Mouse (Mus musculus) heart, adult 2 months (tissue): Measurements from ENCODE around the gene Pmch. TPM values are rescaled to one million over a fixed set of nuclear protein-coding genes. Genes with fewer than 3 reads are reported as not detected.

Experiments used
- DNase-seq, 2 experiments: peaks; one replicate each; pipeline ENCODE4 v3.0.0; 2021
- H3K27ac ChIP-seq: fragments of 200-600 bp; 2 replicates; pipeline ENCODE4 v1.8.1; 2022
- H3K27me3 ChIP-seq: fragments of 200-500 bp; 2 replicates; pipeline ENCODE4 v1.6.1; 2012; ENCODE audit warnings: mild to moderate bottlenecking, low read length, inconsistent platforms, mixed read lengths; ENCODE audit not compliant: control insufficient read depth, insufficient read depth
- H3K36me3 ChIP-seq: fragments of 200-500 bp; 2 replicates; pipeline ENCODE4 v1.6.1; 2012; ENCODE audit warnings: low read length, inconsistent platforms; ENCODE audit not compliant: control insufficient read depth, insufficient read depth
- H3K4me1 ChIP-seq: fragments of 200-500 bp; 2 replicates; pipeline ENCODE4 v1.6.1; 2011; ENCODE audit warnings: low read length; ENCODE audit not compliant: control insufficient read depth, insufficient read depth
- H3K4me3 ChIP-seq: fragments of 200-600 bp; 2 replicates; pipeline ENCODE4 v1.8.1; 2022
- H3K79me2 ChIP-seq: fragments of 200-500 bp; replicated peaks from 2 replicates; pipeline ENCODE4 v1.6.1; 2012; ENCODE audit warnings: mild to moderate bottlenecking, inconsistent platforms, low read length, moderate library complexity, mixed read lengths; ENCODE audit not compliant: control insufficient read depth, insufficient read depth
- H3K9ac ChIP-seq: fragments of 200-500 bp; 2 replicates; pipeline ENCODE4 v1.6.1; 2012; ENCODE audit warnings: low read depth, mild to moderate bottlenecking, control low read depth, inconsistent platforms, low read length, mixed read lengths
- CTCF ChIP-seq: fragments of 200-600 bp; IDR thresholded peaks from 2 replicates; pipeline ENCODE4 v1.8.1; 2022; ENCODE audit warnings: antibody characterized with exemption, mild to moderate bottlenecking, moderate library complexity
- EP300 ChIP-seq: fragments of 200-500 bp; IDR thresholded peaks from 2 replicates; pipeline ENCODE4 v1.6.1; 2011; ENCODE audit warnings: low read depth, low read length, control low read depth; ENCODE audit not compliant: insufficient read depth
- POLR2A ChIP-seq: fragments of 200-500 bp; IDR thresholded peaks from 2 replicates; pipeline ENCODE4 v1.6.1; 2011; ENCODE audit warnings: mild to moderate bottlenecking, low read depth, low read length, control low read depth; ENCODE audit not compliant: insufficient read depth
- WGBS: fragments of 180-500 bp; shearing (Covaris S2); methylation state at CpG from one replicate; pipeline ENCODE4 v1.1.7; 2018; 5-methylcytosine and 5-hydroxymethylcytosine counted together
- intact Hi-C: fragments of 180-260 bp; cut with DNase I; formaldehyde crosslinking; loops from one replicate; pipeline ENCODE4 v1.15.1; 2025
- polyA plus RNA-seq: library from polyadenylated mRNA; depleted of rRNA; stranded (reverse); fragments of >200 nt; gene quantifications from 2 replicates; pipeline ENCODE4 v1.2.3, GENCODE M21; 2012
- total RNA-seq, 2 experiments: library from RNA; stranded (reverse); gene quantifications; 2 replicates each; pipeline ENCODE4 v1.2.3; 2021

Gene Pmch
- total and polyA plus RNA-seq, 3 experiments, result not detected

GRCm38 (mm10) chr10:88063436-88063835 is 27.4 kb upstream of the Pmch start:
- intact Hi-C loops, result loop anchor here (10.0 kb wide), 1 partner anchor 209 kb away; the partner anchor contains the start of gene Igf1
- H3K36me3 ChIP-seq, result no peaks in the 10 kb centered on the region; the same call in 1 of the 2 replicates
- no peaks in the 10 kb centered on the region for H3K79me2 ChIP-seq
- 87% methylated on average over 4 of the region's 4 CpGs for WGBS
- no peaks in the 10 kb centered on the region for H3K27me3 ChIP-seq
- TF ChIP-seq CTCF (no peak), EP300 (no peak), POLR2A (no peak)
- no peak for DNase-seq
- no peak overlapping the region for H3K4me3 ChIP-seq
- no peak overlapping the region for H3K27ac ChIP-seq
- H3K9ac ChIP-seq, result no peak overlapping the region
- H3K4me1 ChIP-seq, result no peaks in the 10 kb centered on the region; the same call in 1 of the 2 replicates

- WGBS, result 40% methylated on average over 2 of the region's 2 CpGs
- TF ChIP-seq EP300 (no peak), CTCF (no peak), POLR2A (no peak)
- H3K27me3 ChIP-seq, result no peaks in the 10 kb centered on the region
- DNase-seq, result no peak
- no peak overlapping the region for H3K4me3 ChIP-seq
- H3K9ac ChIP-seq, result no peak overlapping the region
- no peaks in the 10 kb centered on the region for H3K79me2 ChIP-seq
- no peaks in the 10 kb centered on the region; the same call in 1 of the 2 replicates for H3K4me1 ChIP-seq
- intact Hi-C loops, result loop anchor here (10.0 kb wide), 1 partner anchor 210 kb away; the partner anchor contains the start of gene Igf1
- no peaks in the 10 kb centered on the region; the same call in 1 of the 2 replicates for H3K36me3 ChIP-seq
- H3K27ac ChIP-seq, result no peak overlapping the region; the same call in 1 of the 2 replicates
Observed at GRCm38 (mm10) chr10:88064872-88065271, 26.0 kb upstream of the Pmch start.

GRCm38 (mm10) chr10:88067377-88067776 is 23.5 kb upstream of the Pmch start:
- H3K36me3 ChIP-seq, result no peaks in the 10 kb centered on the region; the same call in 1 of the 2 replicates
- H3K27ac ChIP-seq, result no peak overlapping the region
- TF ChIP-seq CTCF (no peak), POLR2A (no peak), EP300 (no peak)
- H3K79me2 ChIP-seq, result no peaks in the 10 kb centered on the region
- no peak overlapping the region for H3K4me3 ChIP-seq
- intact Hi-C loops, result loop anchor here (10.0 kb wide), 1 partner anchor 213 kb away; the partner anchor contains the start of gene Igf1
- WGBS, result 54% methylated on average over 3 of the region's 3 CpGs
- H3K4me1 ChIP-seq, result no peaks in the 10 kb centered on the region; the same call in 1 of the 2 replicates
- no peaks in the 10 kb centered on the region for H3K27me3 ChIP-seq
- no peak for DNase-seq
- H3K9ac ChIP-seq, result no peak overlapping the region

GRCm38 (mm10) chr10:88106169-88106568 is 15.3 kb downstream of the Pmch start:
- TF ChIP-seq POLR2A (no peak), EP300 (no peak), CTCF (no peak)
- Histone ChIP-seq H3K79me2 (no peaks in the 10 kb centered on the region), H3K27ac (no peak overlapping the region), H3K4me3 (no peak overlapping the region), H3K4me1 (no peaks in the 10 kb centered on the region), H3K27me3 (no peaks in the 10 kb centered on the region), H3K9ac (no peak overlapping the region), H3K36me3 (no peaks in the 10 kb centered on the region)
- no peak for DNase-seq
- intact Hi-C loops, result no loop called here
- WGBS, result 91% methylated on average over 2 of the region's 2 CpGs

GRCm38 (mm10) chr10:88113290-88113689 is 22.4 kb downstream of the Pmch start:
- H3K9ac ChIP-seq, result no peak overlapping the region
- 85% methylated on average over 2 of the region's 2 CpGs for WGBS
- no peak for DNase-seq
- no peaks in the 10 kb centered on the region for H3K4me1 ChIP-seq
- no peaks in the 10 kb centered on the region for H3K27me3 ChIP-seq
- H3K4me3 ChIP-seq, result no peak overlapping the region
- H3K27ac ChIP-seq, result no peak overlapping the region
- no peaks in the 10 kb centered on the region for H3K79me2 ChIP-seq
- H3K36me3 ChIP-seq, result no peaks in the 10 kb centered on the region
- no peak for TF ChIP-seq CTCF
- no peak for TF ChIP-seq EP300
- no peak for TF ChIP-seq POLR2A
- intact Hi-C loops, result no loop called here

- Histone ChIP-seq H3K4me1 (no peaks in the 10 kb centered on the region), H3K27ac (no peak overlapping the region), H3K4me3 (no peak overlapping the region), H3K36me3 (no peaks in the 10 kb centered on the region), H3K27me3 (no peaks in the 10 kb centered on the region), H3K79me2 (no peaks in the 10 kb centered on the region), H3K9ac (no peak overlapping the region)
- TF ChIP-seq CTCF (peak; percentile 54), POLR2A (no peak)
- intact Hi-C loops, result no loop called here
- no peak for DNase-seq
Observed at GRCm38 (mm10) chr10:88119721-88120120, 28.8 kb downstream of the Pmch start.
